Mouse (Mus musculus) embryonic facial prominence, embryonic 11.5 days (tissue): Measurements from ENCODE around the gene Zbtb24. TPM values are rescaled to one million over a fixed set of nuclear protein-coding genes. Genes with fewer than 3 reads are reported as not detected.

Source experiments
- ATAC-seq: fragments of 200-750 bp; cut with Nextera tagmentation; replicated peaks from 2 replicates; pipeline ENCODE4 v1.8.0; 2017; ENCODE audit warnings: low read depth; ENCODE audit not compliant: insufficient number of reproducible peaks, low FRiP score, low TSS enrichment
- DNase-seq: peaks from one replicate; pipeline ENCODE4 v3.0.0-alpha.2; 2015; ENCODE audit warnings: low spot score
- H3K27ac ChIP-seq: fragments of 300-500 bp; sonication (generic); replicated peaks from 2 replicates; pipeline ENCODE4 v1.5.1; 2014; ENCODE audit warnings: mild to moderate bottlenecking, low read depth, low read length, control low read depth
- H3K27me3 ChIP-seq: fragments of 300-500 bp; sonication (generic); 2 replicates; pipeline ENCODE4 v1.6.1; 2014; ENCODE audit warnings: mild to moderate bottlenecking, low read length, moderate library complexity, mixed read lengths; ENCODE audit not compliant: control insufficient read depth, insufficient read depth
- H3K36me3 ChIP-seq: fragments of 300-500 bp; sonication (generic); replicated peaks from 2 replicates; pipeline ENCODE4 v1.6.1; 2014; ENCODE audit warnings: low read depth, mild to moderate bottlenecking, low read length, moderate library complexity, mixed read lengths; ENCODE audit not compliant: control insufficient read depth, insufficient read depth
- H3K4me1 ChIP-seq: fragments of 300-500 bp; sonication (generic); 2 replicates; pipeline ENCODE4 v1.6.1; 2014; ENCODE audit warnings: low read length, mixed read lengths; ENCODE audit not compliant: control insufficient read depth, insufficient read depth
- H3K4me2 ChIP-seq: fragments of 300-500 bp; sonication (generic); 2 replicates; pipeline ENCODE4 v1.6.1; 2014; ENCODE audit warnings: low read depth, mild to moderate bottlenecking, control low read depth, low read length, moderate library complexity
- H3K4me3 ChIP-seq: fragments of 300-500 bp; sonication (generic); 2 replicates; pipeline ENCODE4 v1.5.1; 2014; ENCODE audit warnings: low read depth, low read length, control low read depth
- H3K9ac ChIP-seq: fragments of 300-500 bp; sonication (generic); replicated peaks from 2 replicates; pipeline ENCODE4 v1.6.1; 2014; ENCODE audit warnings: mild to moderate bottlenecking, control low read depth, low read length
- H3K9me3 ChIP-seq: fragments of 300-500 bp; sonication (generic); replicated peaks from 2 replicates; pipeline ENCODE4 v1.6.1; 2016; ENCODE audit warnings: mild to moderate bottlenecking, low read length, inconsistent platforms, mixed read lengths; ENCODE audit not compliant: control insufficient read depth
- WGBS: fragments of 180-500 bp; shearing (Covaris S2); extraction: QIAGEN DNeasy Blood & Tissue Kit; methylation state at CpG from one replicate; pipeline ENCODE4 v1.1.7; 2014; 5-methylcytosine and 5-hydroxymethylcytosine counted together
- polyA plus RNA-seq: library from polyadenylated mRNA; unstranded; fragments of >200 nt; fragmentation: Nextera tagmentation; extraction: Ambion mirVana; gene quantifications from 2 replicates; pipeline ENCODE4 v1.2.1, GENCODE M21; 2014

Zbtb24 gene
- polyA plus RNA-seq, 1 experiment from 2014 or later, result 19.0 TPM

DNA sequence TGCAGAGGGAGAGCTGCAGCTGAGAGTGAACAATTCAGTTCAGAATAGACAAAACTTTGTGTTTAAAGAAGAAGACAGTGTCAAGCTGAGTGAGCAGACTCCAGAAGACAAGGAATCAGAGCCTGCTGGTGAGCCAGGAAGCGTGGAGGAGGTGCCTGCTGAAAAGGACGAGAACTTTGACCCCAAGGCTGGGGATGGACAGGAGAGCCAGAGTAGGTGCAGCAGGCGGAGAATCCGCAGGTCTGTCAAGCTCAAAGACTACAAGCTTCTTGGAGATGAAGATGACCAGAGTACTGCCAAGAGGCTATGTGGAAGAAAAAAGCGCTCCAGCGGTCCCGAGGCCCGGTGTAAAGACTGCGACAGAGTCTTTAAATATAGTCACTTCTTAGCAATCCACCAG, 1.5 kb downstream of the Zbtb24 start:
- Histone ChIP-seq H3K4me3 (no peak overlapping the region), H3K27ac (no peak overlapping the region), H3K27me3 (no peaks in the 10 kb centered on the region), H3K36me3 (peaks cover 3% of the 10 kb centered on the region), H3K4me2 (no peak overlapping the region), H3K9me3 (no peaks in the 10 kb centered on the region), H3K4me1 (no peaks in the 10 kb centered on the region), H3K9ac (no peak overlapping the region)
- 97% methylated on average over 9 of the region's 9 CpGs for WGBS
- no peak for ATAC-seq
- DNase-seq, result no peak

GRCm38 (mm10) chr10:41452791-41453190, 2.6 kb downstream of the Zbtb24 start:
- H3K36me3 ChIP-seq, result peaks cover 3% of the 10 kb centered on the region
- DNase-seq (no peak), ATAC-seq (no peak)
- WGBS, result 94% methylated on average over 3 of the region's 3 CpGs
- H3K9ac ChIP-seq, result no peak overlapping the region
- no peaks in the 10 kb centered on the region for H3K27me3 ChIP-seq
- H3K27ac ChIP-seq, result no peak overlapping the region
- H3K4me1 ChIP-seq, result no peaks in the 10 kb centered on the region
- no peak overlapping the region for H3K4me2 ChIP-seq
- no peak overlapping the region for H3K4me3 ChIP-seq
- H3K9me3 ChIP-seq, result no peaks in the 10 kb centered on the region

GRCm38 (mm10) chr10:41459990-41460389, 9.8 kb downstream of the Zbtb24 start:
- H3K27me3 ChIP-seq, result no peaks in the 10 kb centered on the region
- ATAC-seq (no peak), DNase-seq (no peak)
- H3K27ac ChIP-seq, result no peak overlapping the region
- H3K4me3 ChIP-seq, result no peak overlapping the region
- H3K4me2 ChIP-seq, result no peak overlapping the region
- no peaks in the 10 kb centered on the region for H3K4me1 ChIP-seq
- no peaks in the 10 kb centered on the region for H3K36me3 ChIP-seq
- no peak overlapping the region for H3K9ac ChIP-seq
- no peaks in the 10 kb centered on the region for H3K9me3 ChIP-seq
- 73% methylated on average over 4 of the region's 4 CpGs for WGBS

DNA sequence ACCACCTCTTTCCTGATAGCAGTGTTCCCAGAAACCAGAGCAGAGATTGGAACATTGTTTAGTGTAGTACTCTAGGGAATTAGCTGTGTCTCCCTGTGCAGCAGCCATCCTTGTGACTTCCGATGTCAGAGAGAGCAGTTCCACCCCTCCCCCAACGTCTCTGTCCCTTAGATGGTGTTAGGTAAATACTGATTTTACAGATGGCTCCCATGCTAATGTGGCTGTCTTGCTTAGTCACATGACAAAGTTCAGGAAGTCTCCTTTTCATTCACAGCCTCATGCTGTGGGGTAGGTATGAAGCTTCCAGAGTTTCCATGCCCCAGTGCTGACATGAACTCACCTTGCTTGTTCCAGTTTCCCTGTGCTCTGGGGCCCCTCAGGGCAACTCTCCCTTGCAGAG, 10.3 kb downstream of the Zbtb24 start:
- Histone ChIP-seq H3K27me3 (no peaks in the 10 kb centered on the region), H3K36me3 (no peaks in the 10 kb centered on the region), H3K9me3 (no peaks in the 10 kb centered on the region), H3K9ac (no peak overlapping the region), H3K4me1 (no peaks in the 10 kb centered on the region), H3K27ac (no peak overlapping the region), H3K4me3 (no peak overlapping the region), H3K4me2 (no peak overlapping the region)
- ATAC-seq (no peak), DNase-seq (no peak)
- WGBS, result 29% methylated on average over 2 of the region's 2 CpGs

- Histone ChIP-seq H3K36me3 (no peaks in the 10 kb centered on the region), H3K4me3 (no peak overlapping the region), H3K27ac (no peak overlapping the region)
These were observed 11.0 kb downstream of the Zbtb24 start for GRCm38 (mm10) chr10:41461057-41461722.

DNA sequence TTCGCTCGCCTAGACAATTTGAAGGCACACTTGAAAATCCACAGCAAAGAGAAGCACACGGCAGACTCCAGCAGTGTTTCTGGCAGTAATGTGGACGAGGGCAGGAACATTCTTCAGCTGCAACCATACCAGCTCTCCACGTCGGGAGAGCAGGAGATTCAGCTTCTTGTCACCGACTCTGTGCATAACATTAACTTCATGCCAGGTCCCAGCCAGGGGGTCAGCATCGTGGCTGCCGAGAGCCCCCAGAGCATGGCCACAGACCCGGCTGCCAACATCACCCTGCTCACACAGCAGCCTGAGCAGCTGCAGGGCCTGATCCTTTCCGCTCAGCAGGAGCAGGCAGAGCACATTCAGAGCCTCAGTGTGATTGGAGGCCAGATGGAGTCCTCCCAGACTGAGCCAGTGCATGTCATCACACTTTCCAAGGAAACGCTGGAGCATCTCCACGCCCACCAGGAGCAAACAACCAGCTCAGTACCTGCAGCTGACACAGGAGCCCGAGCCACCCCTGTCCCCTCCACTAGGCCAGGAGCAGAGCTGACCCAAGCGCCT, 14.3 kb downstream of the Zbtb24 start:
- Histone ChIP-seq H3K4me2 (no peak overlapping the region), H3K4me1 (no peaks in the 10 kb centered on the region), H3K27ac (no peak overlapping the region), H3K4me3 (no peak overlapping the region), H3K36me3 (no peaks in the 10 kb centered on the region), H3K27me3 (no peaks in the 10 kb centered on the region), H3K9ac (no peak overlapping the region), H3K9me3 (no peaks in the 10 kb centered on the region)
- WGBS, result 52% methylated on average over 15 of the region's 15 CpGs
- ATAC-seq (no peak), DNase-seq (no peak)

More at GRCm38 (mm10) chr10:41461057-41461722, 11.0 kb downstream of the Zbtb24 start:
- Histone ChIP-seq H3K27me3 (no peaks in the 10 kb centered on the region), H3K4me2 (no peak overlapping the region), H3K9me3 (no peaks in the 10 kb centered on the region), H3K4me1 (no peaks in the 10 kb centered on the region), H3K9ac (no peak overlapping the region)
- 87% methylated on average over 3 of the region's 3 CpGs for WGBS
- DNase-seq (no peak), ATAC-seq (no peak)

DNA sequence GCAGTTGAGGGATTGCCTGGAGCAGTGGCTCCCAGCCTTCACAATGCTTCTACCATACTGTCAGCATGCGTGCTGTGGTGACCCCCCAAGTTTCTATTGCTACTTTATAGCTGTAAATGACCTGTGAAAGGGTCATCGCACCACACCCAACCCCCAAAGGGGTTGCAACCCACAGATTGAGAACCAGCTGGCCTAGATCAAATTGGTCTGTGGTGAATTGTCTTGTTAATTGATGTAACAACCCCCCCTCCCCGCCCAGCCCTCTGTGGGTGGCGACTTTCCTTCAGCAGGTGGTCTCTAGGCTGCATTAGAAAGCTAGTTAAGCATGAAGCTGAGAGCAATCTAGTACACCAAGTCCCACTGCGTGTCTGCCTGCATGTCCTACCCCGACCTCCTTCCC, 17.1 kb downstream of the Zbtb24 start:
- H3K4me2 ChIP-seq, result no peak overlapping the region
- DNase-seq (no peak), ATAC-seq (no peak)
- 40% methylated on average over 6 of the region's 6 CpGs for WGBS
- H3K4me1 ChIP-seq, result no peaks in the 10 kb centered on the region
- H3K9me3 ChIP-seq, result no peaks in the 10 kb centered on the region
- H3K27me3 ChIP-seq, result no peaks in the 10 kb centered on the region
- H3K9ac ChIP-seq, result no peak overlapping the region
- no peak overlapping the region for H3K4me3 ChIP-seq
- no peaks in the 10 kb centered on the region for H3K36me3 ChIP-seq
- no peak overlapping the region for H3K27ac ChIP-seq

GRCm38 (mm10) chr10:41470693-41471092, 20.5 kb downstream of the Zbtb24 start:
- H3K4me1 ChIP-seq, result no peaks in the 10 kb centered on the region; the same call in 1 of the 2 replicates
- H3K4me3 ChIP-seq, result no peak overlapping the region
- DNase-seq (no peak), ATAC-seq (no peak)
- H3K9ac ChIP-seq, result no peak overlapping the region
- no peaks in the 10 kb centered on the region for H3K9me3 ChIP-seq
- H3K27ac ChIP-seq, result no peak overlapping the region
- WGBS, result 85% methylated on average over 3 of the region's 3 CpGs
- H3K27me3 ChIP-seq, result no peaks in the 10 kb centered on the region
- H3K4me2 ChIP-seq, result no peak overlapping the region
- no peaks in the 10 kb centered on the region for H3K36me3 ChIP-seq
